Mouse (Mus musculus): ENCODE measurements around the gene Nudt3. TPM values are rescaled to one million over a fixed set of nuclear protein-coding genes. Genes with fewer than 3 reads are reported as not detected.

Gene Nudt3
- polyA plus RNA-seq, 1 experiment: 86.3 TPM

GRCm38 (mm10) chr17:27557181-27557926 lies 65.9 kb downstream of the Nudt3 start:
- H3K27ac ChIP-seq (ENCODE audit: control insufficient read depth, insufficient read depth, low read length): peak overlapping the region; percentile 65
- peak overlapping the region; percentile 55 for H3K4me3 ChIP-seq (ENCODE audit: control insufficient read depth, insufficient read depth, low read length)
- DNase-seq: peak; percentile 94
- TF ChIP-seq CTCF (IDR thresholded peaks at IDR 0.05; ENCODE audit: borderline replicate concordance, control insufficient read depth, extremely low read depth, insufficient read depth, low read length, poor library complexity): peak; percentile 59; the same call in 1 of the 2 replicates
- TF ChIP-seq POLR2A (IDR thresholded peaks at IDR 0.05; ENCODE audit: control insufficient read depth, extremely low read depth, insufficient read depth, low read length, poor library complexity): no peak
- 1% methylated on average over 70 of the region's 75 CpGs for WGBS
- H3K27me3 ChIP-seq (ENCODE audit: control insufficient read depth, insufficient read depth, low read length): no peaks in the 10 kb centered on the region
- H3K4me1 ChIP-seq (replicated peaks; ENCODE audit: control insufficient read depth, insufficient read depth, low read length): peaks cover 54% of the 10 kb centered on the region
- peaks cover 15% of the 10 kb centered on the region for H3K36me3 ChIP-seq (ENCODE audit: control insufficient read depth, insufficient read depth, low read length)

DNA sequence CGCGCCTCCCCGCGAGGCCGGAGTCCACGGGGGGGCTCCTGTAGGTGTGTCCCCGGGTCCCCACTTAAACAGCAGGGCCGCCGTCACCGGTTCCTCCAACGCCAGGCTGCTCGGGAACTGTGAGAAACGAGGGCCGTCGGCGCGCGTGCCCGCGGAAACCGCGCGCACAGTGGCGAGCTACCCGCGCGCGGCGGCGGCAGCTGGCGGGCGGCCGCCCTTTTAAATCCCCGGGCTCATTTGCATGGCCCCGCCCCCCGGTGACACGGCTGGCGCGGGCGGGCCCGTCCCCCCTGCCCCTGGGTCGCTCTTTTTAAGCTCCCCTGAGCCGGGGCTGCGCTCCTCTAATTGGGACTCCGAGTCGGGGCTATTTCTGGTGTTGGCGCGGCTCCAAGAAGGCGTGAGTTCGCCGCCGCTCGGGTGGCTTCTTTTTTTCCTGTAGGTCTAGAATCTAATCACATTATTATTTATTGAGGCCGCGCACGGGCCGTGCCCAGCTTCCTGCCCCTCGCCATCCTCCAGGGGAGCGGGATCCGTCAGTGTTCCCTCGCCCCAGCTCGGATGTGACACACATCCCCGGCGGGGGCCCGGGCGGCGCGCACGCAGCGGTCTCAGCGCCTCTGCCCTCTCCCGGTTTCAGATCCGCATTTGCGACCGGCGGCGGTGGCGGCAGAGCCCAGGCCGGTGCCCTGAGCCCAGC lies 66.8 kb downstream of the Nudt3 start, which contains the start of gene Hmga1:
Gene Hmga1 (plus strand): TSS at position 183 of the 697 bp plus-strand sequence.
- under 1% methylated on average over 79 of the region's 79 CpGs for WGBS
- no peak for TF ChIP-seq CTCF (IDR thresholded peaks at IDR 0.05; ENCODE audit: borderline replicate concordance, control insufficient read depth, extremely low read depth, insufficient read depth, low read length, poor library complexity)
- TF ChIP-seq POLR2A (IDR thresholded peaks at IDR 0.05; ENCODE audit: control insufficient read depth, extremely low read depth, insufficient read depth, low read length, poor library complexity): peak; percentile 100
- Histone ChIP-seq H3K4me1 (replicated peaks; ENCODE audit: control insufficient read depth, insufficient read depth, low read length) (peaks cover 53% of the 10 kb centered on the region), H3K36me3 (ENCODE audit: control insufficient read depth, insufficient read depth, low read length) (peaks cover 9% of the 10 kb centered on the region), H3K4me3 (ENCODE audit: control insufficient read depth, insufficient read depth, low read length) (peak within 1 kb of the TSS; percentile 55), H3K27me3 (ENCODE audit: control insufficient read depth, insufficient read depth, low read length) (no peaks in the 10 kb centered on the region), H3K27ac (ENCODE audit: control insufficient read depth, insufficient read depth, low read length) (peak within 1 kb of the TSS; percentile 70)
- DNase-seq: peak; percentile 92

DNA sequence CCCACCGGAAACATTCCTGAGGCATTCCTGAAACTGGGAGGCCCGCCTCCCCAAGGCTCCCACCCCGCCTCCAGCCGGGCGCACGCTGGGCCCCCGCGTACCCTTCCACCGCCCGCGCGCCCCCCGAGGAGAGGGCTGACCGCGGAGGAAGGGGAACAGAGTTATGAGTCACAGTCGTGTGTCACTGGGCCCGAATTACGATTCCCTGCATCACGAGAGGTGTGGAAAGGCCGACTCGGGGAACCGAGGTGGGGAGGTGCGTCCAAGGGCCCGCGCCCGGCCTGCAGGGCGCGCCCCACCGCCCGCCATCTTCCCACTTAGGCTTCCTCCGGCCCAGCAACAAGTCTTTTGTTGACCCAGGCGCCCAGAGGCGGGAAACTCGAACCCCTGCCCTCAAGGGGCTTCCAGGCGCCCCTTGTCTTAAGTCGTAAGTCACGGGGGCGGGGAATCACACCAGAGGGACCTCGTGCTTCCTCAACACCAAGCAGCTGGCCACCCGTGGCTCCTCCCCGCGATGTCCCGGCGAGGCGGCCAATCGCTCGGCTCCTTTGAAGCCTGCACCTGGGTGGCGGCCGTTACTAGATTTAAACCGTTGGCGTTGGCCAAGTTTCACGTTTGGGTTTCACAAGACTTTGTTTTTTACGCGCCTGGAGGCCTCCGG lies 67.7 kb downstream of the Nudt3 start:
- Histone ChIP-seq H3K27ac (ENCODE audit: control insufficient read depth, insufficient read depth, low read length) (peak overlapping the region; percentile 70), H3K4me3 (ENCODE audit: control insufficient read depth, insufficient read depth, low read length) (peak overlapping the region; percentile 53), H3K27me3 (ENCODE audit: control insufficient read depth, insufficient read depth, low read length) (no peaks in the 10 kb centered on the region), H3K36me3 (ENCODE audit: control insufficient read depth, insufficient read depth, low read length) (peaks cover 4% of the 10 kb centered on the region), H3K4me1 (replicated peaks; ENCODE audit: control insufficient read depth, insufficient read depth, low read length) (peaks cover 54% of the 10 kb centered on the region)
- DNase-seq: peak; percentile 82
- 0% methylated on average over 55 of the region's 55 CpGs for WGBS
- TF ChIP-seq CTCF (IDR thresholded peaks at IDR 0.05; ENCODE audit: borderline replicate concordance, control insufficient read depth, extremely low read depth, insufficient read depth, low read length, poor library complexity) (no peak), POLR2A (IDR thresholded peaks at IDR 0.05; ENCODE audit: control insufficient read depth, extremely low read depth, insufficient read depth, low read length, poor library complexity) (peak; percentile 36; the same call in 1 of the 2 replicates)

GRCm38 (mm10) chr17:27555075-27555511 lies 68.2 kb downstream of the Nudt3 start:
- peaks cover 52% of the 10 kb centered on the region for H3K4me1 ChIP-seq (replicated peaks; ENCODE audit: control insufficient read depth, insufficient read depth, low read length)
- peaks cover 2% of the 10 kb centered on the region; the same call in 1 of the 2 replicates for H3K36me3 ChIP-seq (ENCODE audit: control insufficient read depth, insufficient read depth, low read length)
- TF ChIP-seq CTCF (IDR thresholded peaks at IDR 0.05; ENCODE audit: borderline replicate concordance, control insufficient read depth, extremely low read depth, insufficient read depth, low read length, poor library complexity) (no peak), POLR2A (IDR thresholded peaks at IDR 0.05; ENCODE audit: control insufficient read depth, extremely low read depth, insufficient read depth, low read length, poor library complexity) (no peak)
- peak overlapping the region; percentile 70 for H3K27ac ChIP-seq (ENCODE audit: control insufficient read depth, insufficient read depth, low read length)
- WGBS: 2% methylated on average over 24 of the region's 39 CpGs
- no peaks in the 10 kb centered on the region for H3K27me3 ChIP-seq (ENCODE audit: control insufficient read depth, insufficient read depth, low read length)
- DNase-seq: peak; percentile 81
- peak overlapping the region; percentile 53 for H3K4me3 ChIP-seq (ENCODE audit: control insufficient read depth, insufficient read depth, low read length)

GRCm38 (mm10) chr17:27554062-27554960 lies 69.0 kb downstream of the Nudt3 start:
- Histone ChIP-seq H3K4me1 (replicated peaks; ENCODE audit: control insufficient read depth, insufficient read depth, low read length) (peaks cover 47% of the 10 kb centered on the region), H3K4me3 (ENCODE audit: control insufficient read depth, insufficient read depth, low read length) (peak overlapping the region; percentile 53), H3K27me3 (ENCODE audit: control insufficient read depth, insufficient read depth, low read length) (no peaks in the 10 kb centered on the region), H3K36me3 (ENCODE audit: control insufficient read depth, insufficient read depth, low read length) (no peaks in the 10 kb centered on the region), H3K27ac (ENCODE audit: control insufficient read depth, insufficient read depth, low read length) (peak overlapping the region; percentile 15)
- WGBS: 55% methylated on average over 20 of the region's 20 CpGs
- no peak for DNase-seq
- no peak for TF ChIP-seq POLR2A (IDR thresholded peaks at IDR 0.05; ENCODE audit: control insufficient read depth, extremely low read depth, insufficient read depth, low read length, poor library complexity)
- TF ChIP-seq CTCF (IDR thresholded peaks at IDR 0.05; ENCODE audit: borderline replicate concordance, control insufficient read depth, extremely low read depth, insufficient read depth, low read length, poor library complexity): no peak
